Mouse (Mus musculus) midbrain, embryonic 13.5 days (tissue): ENCODE measurements around the gene Psmd6. TPM values are rescaled to one million over a fixed set of nuclear protein-coding genes. Genes with fewer than 3 reads are reported as not detected.

Source experiments
- ATAC-seq: fragments of 200-750 bp; cut with Nextera tagmentation; 2 replicates; pipeline ENCODE4 v1.8.0; 2017; ENCODE audit warnings: mild to moderate bottlenecking, moderate TSS enrichment, moderate library complexity
- H3K27ac ChIP-seq: fragments of 300-500 bp; sonication (generic); 2 replicates; pipeline ENCODE4 v1.5.1; 2015; ENCODE audit warnings: inconsistent platforms, mild to moderate bottlenecking, moderate library complexity
- H3K27me3 ChIP-seq: fragments of 300-500 bp; sonication (generic); 2 replicates; pipeline ENCODE4 v1.6.1; 2015; ENCODE audit warnings: mild to moderate bottlenecking, inconsistent platforms
- H3K36me3 ChIP-seq: fragments of 300-500 bp; sonication (generic); 2 replicates; pipeline ENCODE4 v1.6.1; 2015; ENCODE audit warnings: mild to moderate bottlenecking, inconsistent platforms
- H3K4me1 ChIP-seq: fragments of 300-500 bp; sonication (generic); replicated peaks from 2 replicates; pipeline ENCODE4 v1.6.1; 2015; ENCODE audit warnings: inconsistent platforms
- H3K4me2 ChIP-seq: fragments of 300-500 bp; sonication (generic); replicated peaks from 2 replicates; pipeline ENCODE4 v1.6.1; 2015; ENCODE audit warnings: moderate library complexity, mild to moderate bottlenecking, inconsistent platforms
- H3K4me3 ChIP-seq: fragments of 300-500 bp; sonication (generic); replicated peaks from 2 replicates; pipeline ENCODE4 v1.5.1; 2015; ENCODE audit warnings: mild to moderate bottlenecking, inconsistent platforms
- H3K9ac ChIP-seq: fragments of 300-500 bp; sonication (generic); replicated peaks from 2 replicates; pipeline ENCODE4 v1.6.1; 2015; ENCODE audit warnings: mild to moderate bottlenecking, inconsistent platforms
- H3K9me3 ChIP-seq: fragments of 300-500 bp; sonication (generic); 2 replicates; pipeline ENCODE4 v1.6.1; 2016; ENCODE audit warnings: mild to moderate bottlenecking, inconsistent platforms
- WGBS: fragments of 180-500 bp; shearing (Covaris S2); methylation state at CpG from one replicate; pipeline ENCODE4 v1.1.7; 2015; 5-methylcytosine and 5-hydroxymethylcytosine counted together
- polyA plus RNA-seq: library from polyadenylated mRNA; unstranded; fragments of >200 nt; fragmentation: Nextera tagmentation; extraction: Ambion mirVana; gene quantifications from 2 replicates; pipeline ENCODE4 v1.2.1, GENCODE M21; 2015

Psmd6 gene
- polyA plus RNA-seq = 285 and 292 TPM in 2 replicates

- peaks cover 31% of the 10 kb centered on the region for H3K36me3 ChIP-seq
- peak within 1 kb of the TSS; percentile 89 for H3K4me2 ChIP-seq
- peaks cover 30% of the 10 kb centered on the region for H3K4me1 ChIP-seq
- under 1% methylated on average over 68 of the region's 68 CpGs for WGBS
- H3K27ac ChIP-seq = peak within 1 kb of the TSS; percentile 86
- H3K9ac ChIP-seq = peak within 1 kb of the TSS; percentile 99
- no peaks in the 10 kb centered on the region for H3K9me3 ChIP-seq
- peak; percentile 99 for ATAC-seq
- H3K4me3 ChIP-seq = peak within 1 kb of the TSS; percentile 99
- no peaks in the 10 kb centered on the region for H3K27me3 ChIP-seq
Observed at GRCm38 (mm10) chr14:14120230-14121096, at the start of gene Psmd6. TSS of gene Psmd6 (minus strand) at chr14:14120984.

- ATAC-seq = no peak
- Histone ChIP-seq H3K4me3 (no peak overlapping the region), H3K4me2 (no peak overlapping the region), H3K36me3 (peaks cover 56% of the 10 kb centered on the region), H3K4me1 (no peaks in the 10 kb centered on the region), H3K27ac (no peak overlapping the region), H3K9ac (no peak overlapping the region), H3K27me3 (no peaks in the 10 kb centered on the region), H3K9me3 (no peaks in the 10 kb centered on the region)
- 83% methylated on average over 4 of the region's 4 CpGs for WGBS
Observed at GRCm38 (mm10) chr14:14110710-14111109, 10.1 kb downstream of the Psmd6 start.

GRCm38 (mm10) chr14:14104930-14105318, 15.9 kb downstream of the Psmd6 start:
- no peak for ATAC-seq
- no peaks in the 10 kb centered on the region for H3K4me1 ChIP-seq

DNA sequence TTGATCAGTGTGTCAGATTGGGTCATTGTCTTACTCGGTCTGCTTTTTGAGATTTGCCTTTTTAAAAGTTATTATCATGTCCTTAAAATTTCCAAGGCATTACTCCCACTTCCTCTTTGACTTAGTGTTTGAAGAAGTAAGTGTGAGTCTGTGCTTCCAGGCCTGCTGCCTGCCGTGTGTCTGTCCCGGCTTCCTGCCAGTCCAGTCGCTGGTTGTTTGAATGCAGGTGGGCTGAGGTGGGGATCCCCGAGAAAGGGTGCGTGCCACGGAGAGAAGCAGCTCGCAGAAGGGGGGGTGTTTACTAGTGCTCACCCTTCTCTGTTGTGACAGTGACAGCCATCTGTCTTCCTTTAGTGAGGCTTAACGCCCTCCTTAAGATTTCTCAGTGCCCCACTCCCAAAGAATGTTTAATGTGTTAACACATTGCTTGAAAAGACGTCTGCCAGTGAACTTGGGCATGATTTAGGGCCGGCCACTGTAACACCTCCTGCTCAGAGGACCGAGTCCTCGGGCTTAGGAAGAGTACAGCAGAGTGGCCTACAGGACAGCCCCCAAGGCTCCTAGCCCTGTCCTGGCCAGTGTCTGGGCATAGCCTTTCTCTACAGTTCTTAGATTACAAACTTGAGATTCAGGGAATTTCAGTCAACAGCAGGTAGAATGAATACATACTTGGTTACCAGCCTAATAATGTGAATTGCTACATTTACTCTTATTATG, 16.4 kb downstream of the Psmd6 start:
- no peak for ATAC-seq
- H3K27me3 ChIP-seq = no peaks in the 10 kb centered on the region
- H3K9ac ChIP-seq = no peak overlapping the region
- H3K4me2 ChIP-seq = no peak overlapping the region
- H3K36me3 ChIP-seq = peaks cover 35% of the 10 kb centered on the region
- no peaks in the 10 kb centered on the region for H3K9me3 ChIP-seq
- 83% methylated on average over 13 of the region's 13 CpGs for WGBS
- H3K27ac ChIP-seq = no peak overlapping the region
- H3K4me3 ChIP-seq = no peak overlapping the region
- no peaks in the 10 kb centered on the region for H3K4me1 ChIP-seq

More at GRCm38 (mm10) chr14:14104930-14105318, 15.9 kb downstream of the Psmd6 start:
- no peaks in the 10 kb centered on the region for H3K27me3 ChIP-seq
- H3K36me3 ChIP-seq = peaks cover 32% of the 10 kb centered on the region
- H3K27ac ChIP-seq = no peak overlapping the region
- H3K9me3 ChIP-seq = no peaks in the 10 kb centered on the region
- H3K4me3 ChIP-seq = no peak overlapping the region
- H3K9ac ChIP-seq = no peak overlapping the region
- 88% methylated on average over 2 of the region's 2 CpGs for WGBS
- H3K4me2 ChIP-seq = no peak overlapping the region

DNA sequence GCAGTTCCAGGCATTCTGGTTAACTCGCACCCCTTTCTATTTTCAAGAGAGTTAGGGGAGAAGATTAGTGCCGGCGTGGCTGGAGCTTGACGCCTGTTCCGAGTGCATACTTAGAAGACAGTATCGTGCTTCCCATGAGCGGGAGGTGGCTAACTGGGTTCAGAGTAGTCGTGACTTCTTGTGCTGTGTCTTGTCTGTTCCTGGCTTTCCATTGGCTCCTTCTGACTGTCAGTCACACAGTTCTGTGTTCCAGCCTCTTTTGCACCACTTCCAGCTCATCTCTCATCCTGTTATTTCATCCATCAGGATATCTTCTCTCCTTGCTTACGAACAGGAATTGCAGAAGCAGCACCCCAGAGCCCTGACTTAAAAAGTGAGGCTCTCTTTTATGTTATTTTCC, 19.5 kb downstream of the Psmd6 start:
- Histone ChIP-seq H3K27me3 (no peaks in the 10 kb centered on the region), H3K9ac (no peak overlapping the region), H3K27ac (no peak overlapping the region), H3K4me1 (no peaks in the 10 kb centered on the region), H3K9me3 (no peaks in the 10 kb centered on the region), H3K36me3 (peaks cover 44% of the 10 kb centered on the region), H3K4me2 (no peak overlapping the region), H3K4me3 (no peak overlapping the region)
- 90% methylated on average over 9 of the region's 9 CpGs for WGBS
- ATAC-seq = no peak

DNA sequence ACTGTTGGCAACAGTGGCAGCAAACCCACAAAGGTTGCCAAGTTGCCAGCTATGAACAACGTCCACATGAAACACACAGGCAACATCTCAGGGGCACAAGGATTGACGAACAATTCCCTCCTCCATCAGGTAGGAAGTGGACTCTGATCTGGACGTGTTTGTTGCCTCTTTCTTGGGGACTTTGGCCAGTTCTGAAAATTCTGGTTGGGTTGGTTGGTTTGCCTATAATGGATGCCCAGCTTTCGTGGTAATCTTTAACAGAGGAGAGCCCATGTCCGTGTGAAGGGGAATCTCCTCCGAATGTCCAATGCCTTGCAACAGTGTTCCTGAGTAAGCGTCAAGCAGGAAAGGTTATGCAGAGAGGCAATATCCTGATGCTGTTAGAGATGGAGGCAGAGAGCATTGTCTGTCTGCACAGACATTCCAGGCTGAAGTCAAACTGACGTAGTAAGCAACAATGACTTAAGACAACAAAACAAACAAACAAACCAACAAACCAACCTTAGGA, 20.0 kb downstream of the Psmd6 start:
- no peaks in the 10 kb centered on the region for H3K27me3 ChIP-seq
- no peak for ATAC-seq

DNA sequence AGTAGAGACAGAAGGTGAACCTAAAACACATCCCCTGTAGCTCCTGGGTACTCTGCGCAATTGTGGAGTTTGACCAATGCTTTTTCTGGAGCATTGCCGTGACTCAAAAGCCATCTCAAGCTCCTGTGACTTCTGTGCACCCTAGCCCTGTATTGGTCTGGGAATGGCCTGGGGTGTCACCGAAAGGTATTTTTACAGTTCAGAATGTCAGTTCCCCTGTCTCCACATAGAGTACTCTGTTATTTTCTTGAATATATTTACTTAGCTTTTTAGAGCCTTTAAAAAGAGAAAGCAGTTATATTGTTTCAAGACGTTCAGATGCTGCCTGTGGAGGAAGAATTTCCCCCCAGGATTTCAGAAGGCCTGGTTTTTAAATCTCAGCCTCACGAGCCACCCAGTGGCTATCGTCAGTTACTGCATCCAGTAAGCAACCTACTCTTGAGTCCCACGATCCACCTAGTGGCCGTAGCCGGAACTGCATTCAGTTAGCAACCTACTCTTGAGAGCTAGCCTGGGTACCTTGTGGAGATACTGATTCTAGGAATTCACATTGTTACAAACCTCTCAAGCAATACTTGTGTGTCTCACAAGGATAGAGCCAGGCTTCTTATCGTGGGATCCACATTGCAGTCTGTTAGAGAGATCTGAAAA, 22.3 kb downstream of the Psmd6 start:
- Histone ChIP-seq H3K36me3 (peaks cover 47% of the 10 kb centered on the region), H3K4me1 (no peaks in the 10 kb centered on the region), H3K4me3 (no peak overlapping the region), H3K4me2 (no peak overlapping the region), H3K27me3 (no peaks in the 10 kb centered on the region), H3K27ac (no peak overlapping the region), H3K9me3 (no peaks in the 10 kb centered on the region), H3K9ac (no peak overlapping the region)
- WGBS = 28% methylated on average over 10 of the region's 10 CpGs
- peak; percentile 80 for ATAC-seq

More for the DNA sequence above, 20.0 kb downstream of the Psmd6 start:
- H3K36me3 ChIP-seq = peaks cover 49% of the 10 kb centered on the region
- no peak overlapping the region for H3K9ac ChIP-seq
- WGBS = 94% methylated on average over 8 of the region's 8 CpGs
- H3K27ac ChIP-seq = no peak overlapping the region
- no peaks in the 10 kb centered on the region for H3K9me3 ChIP-seq
- no peak overlapping the region for H3K4me3 ChIP-seq
- H3K4me2 ChIP-seq = no peak overlapping the region
- no peaks in the 10 kb centered on the region for H3K4me1 ChIP-seq

- Histone ChIP-seq H3K9me3 (no peaks in the 10 kb centered on the region), H3K27ac (no peak overlapping the region), H3K4me1 (no peaks in the 10 kb centered on the region), H3K4me2 (no peak overlapping the region), H3K4me3 (no peak overlapping the region), H3K9ac (no peak overlapping the region), H3K27me3 (no peaks in the 10 kb centered on the region), H3K36me3 (peaks cover 37% of the 10 kb centered on the region)
- ATAC-seq = no peak
- WGBS = 96% methylated on average over 6 of the region's 6 CpGs
Observed at GRCm38 (mm10) chr14:14090571-14090970, 30.2 kb downstream of the Psmd6 start.

DNA sequence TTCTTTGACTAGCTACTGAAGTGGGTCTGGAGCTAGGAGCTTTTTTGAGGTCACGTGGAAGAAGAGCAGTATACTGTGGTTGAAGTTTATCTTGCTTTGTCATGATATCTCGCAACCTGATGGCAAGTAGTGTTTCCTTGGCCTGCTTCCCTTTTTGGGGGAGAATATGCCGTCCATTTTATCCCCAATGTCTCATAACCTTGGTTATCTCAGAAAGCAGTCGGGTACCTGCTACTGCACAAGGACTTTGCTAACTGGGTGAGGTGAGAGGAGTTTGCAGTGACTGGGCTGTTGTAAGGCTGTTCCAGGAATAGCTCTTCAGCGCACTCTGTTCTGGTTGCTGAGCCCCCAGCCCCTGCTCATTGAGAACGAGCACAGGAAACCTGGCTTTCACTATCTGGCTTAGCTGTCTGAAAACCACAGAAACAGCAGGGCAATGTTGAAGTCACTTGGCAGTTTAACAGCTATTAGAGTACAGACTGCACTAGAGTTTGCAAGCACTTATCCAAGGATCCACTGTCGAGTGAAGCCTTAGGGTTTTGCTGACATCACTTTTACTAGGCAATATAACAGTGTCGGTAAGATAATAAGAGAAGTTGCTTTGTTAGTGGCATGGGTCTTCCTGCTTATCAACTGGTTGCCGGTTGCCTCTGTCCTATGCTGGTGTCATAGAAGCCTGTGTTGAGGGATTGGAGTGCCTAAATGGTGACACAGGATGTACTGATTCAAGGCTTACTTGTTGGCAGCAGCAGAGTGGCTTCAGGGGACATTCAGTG, 32.6 kb downstream of the Psmd6 start:
- 94% methylated on average over 9 of the region's 9 CpGs for WGBS
- no peak overlapping the region for H3K9ac ChIP-seq
- peaks cover 34% of the 10 kb centered on the region for H3K36me3 ChIP-seq
- no peak overlapping the region for H3K27ac ChIP-seq
- H3K4me3 ChIP-seq = no peak overlapping the region
- H3K4me2 ChIP-seq = no peak overlapping the region
- no peaks in the 10 kb centered on the region for H3K4me1 ChIP-seq
- no peaks in the 10 kb centered on the region for H3K9me3 ChIP-seq
- ATAC-seq = no peak
- no peaks in the 10 kb centered on the region for H3K27me3 ChIP-seq

DNA sequence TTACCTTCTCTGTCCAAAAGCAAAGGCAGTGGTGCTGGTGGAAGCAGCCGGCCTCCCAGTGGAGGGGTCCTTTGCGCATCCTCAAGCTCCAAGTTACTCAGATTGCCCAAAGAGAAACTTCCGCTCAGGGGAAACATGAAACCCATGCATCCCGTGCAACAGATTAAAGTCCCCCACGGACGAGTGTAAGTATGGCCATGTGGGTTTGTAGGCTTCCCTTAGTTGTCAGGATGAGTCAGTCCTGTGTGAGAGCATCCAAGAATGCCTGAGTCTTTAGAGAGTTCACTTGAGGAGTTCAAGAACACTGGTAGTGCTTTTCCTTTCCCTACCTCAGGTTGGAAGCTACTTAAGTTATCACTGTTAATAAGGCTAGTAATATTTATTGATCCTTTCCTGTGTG, 33.4 kb downstream of the Psmd6 start:
- H3K9me3 ChIP-seq = no peaks in the 10 kb centered on the region
- no peaks in the 10 kb centered on the region for H3K4me1 ChIP-seq
- H3K27me3 ChIP-seq = no peaks in the 10 kb centered on the region
- H3K4me3 ChIP-seq = no peak overlapping the region
- no peak for ATAC-seq
- peaks cover 27% of the 10 kb centered on the region for H3K36me3 ChIP-seq
- 92% methylated on average over 6 of the region's 6 CpGs for WGBS
- H3K4me2 ChIP-seq = no peak overlapping the region
- no peak overlapping the region for H3K9ac ChIP-seq
- H3K27ac ChIP-seq = no peak overlapping the region

- H3K27ac ChIP-seq = no peak overlapping the region
Observed at GRCm38 (mm10) chr14:14086711-14087263, 34.0 kb downstream of the Psmd6 start.

More at GRCm38 (mm10) chr14:14086711-14087263, 34.0 kb downstream of the Psmd6 start:
- ATAC-seq = no peak
- H3K27me3 ChIP-seq = no peaks in the 10 kb centered on the region
- H3K4me3 ChIP-seq = no peak overlapping the region
- 89% methylated on average over 4 of the region's 4 CpGs for WGBS
- H3K9ac ChIP-seq = no peak overlapping the region
- H3K9me3 ChIP-seq = no peaks in the 10 kb centered on the region
- H3K4me2 ChIP-seq = no peak overlapping the region
- peaks cover 26% of the 10 kb centered on the region for H3K36me3 ChIP-seq
- H3K4me1 ChIP-seq = no peaks in the 10 kb centered on the region
